Mouse (Mus musculus) lung, postnatal 14 days (tissue): ENCODE measurements at regions not wholly inside any gene's neighbourhood (a gene's known extent, or its start where the extent isn't known, plus 50 kb on each side); places are given as distances from the start of the nearest gene placed in this dataset.

Experiments used
- DNase-seq: peaks from one replicate; pipeline ENCODE4 v3.0.0; 2021

- no peak for DNase-seq
These were observed 1383.5 kb downstream of the Gsdmc2 start for GRCm38 (mm10) chr15:62461398-62462051.

- DNase-seq: no peak
These were observed 1384.3 kb downstream of the Gsdmc2 start for GRCm38 (mm10) chr15:62460724-62461123.

- DNase-seq: no peak
These were observed 1384.9 kb downstream of the Gsdmc2 start for GRCm38 (mm10) chr15:62460026-62460607.

- DNase-seq: no peak
These were observed 1387.0 kb downstream of the Gsdmc2 start for GRCm38 (mm10) chr15:62457990-62458389.

- no peak for DNase-seq
These were observed 1387.8 kb downstream of the Gsdmc2 start for GRCm38 (mm10) chr15:62457051-62457664.

- no peak for DNase-seq
These were observed 1389.0 kb downstream of the Gsdmc2 start for GRCm38 (mm10) chr15:62456020-62456419.

GRCm38 (mm10) chr15:62448116-62448515, 1396.9 kb downstream of the Gsdmc2 start:
- no peak for DNase-seq

GRCm38 (mm10) chr15:62439211-62439610, 1405.8 kb downstream of the Gsdmc2 start:
- DNase-seq: no peak

- no peak for DNase-seq
These were observed 1408.3 kb downstream of the Gsdmc2 start for GRCm38 (mm10) chr15:62436631-62437030.

GRCm38 (mm10) chr15:62435141-62435680, 1409.8 kb downstream of the Gsdmc2 start:
- no peak for DNase-seq

GRCm38 (mm10) chr15:62432742-62433245, 1412.2 kb downstream of the Gsdmc2 start:
- DNase-seq: no peak

GRCm38 (mm10) chr15:62431150-62431678, 1413.8 kb downstream of the Gsdmc2 start:
- no peak for DNase-seq

- no peak for DNase-seq
These were observed 1422.0 kb downstream of the Gsdmc2 start for GRCm38 (mm10) chr15:62422995-62423394.

GRCm38 (mm10) chr15:62421073-62421851, 1423.7 kb downstream of the Gsdmc2 start:
- no peak for DNase-seq

GRCm38 (mm10) chr15:62416691-62417090, 1428.3 kb downstream of the Gsdmc2 start:
- no peak for DNase-seq

GRCm38 (mm10) chr15:62413694-62414093, 1431.3 kb downstream of the Gsdmc2 start:
- DNase-seq: no peak

GRCm38 (mm10) chr15:62402142-62402541, 1442.8 kb downstream of the Gsdmc2 start:
- no peak for DNase-seq

GRCm38 (mm10) chr15:62400984-62401609, 1443.9 kb downstream of the Gsdmc2 start:
- DNase-seq: no peak

- no peak for DNase-seq
These were observed 1445.6 kb downstream of the Gsdmc2 start for GRCm38 (mm10) chr15:62399381-62399780.

- DNase-seq: no peak
These were observed 1448.0 kb downstream of the Gsdmc2 start for GRCm38 (mm10) chr15:62397009-62397408.

GRCm38 (mm10) chr15:62395377-62395776, 1449.6 kb downstream of the Gsdmc2 start:
- DNase-seq: no peak

GRCm38 (mm10) chr15:62393416-62393815, 1451.6 kb downstream of the Gsdmc2 start:
- DNase-seq: no peak
